Mouse (Mus musculus) liver, embryonic 14.5 days (tissue): ENCODE results near the gene Sst. TPM values are rescaled to one million over a fixed set of nuclear protein-coding genes. Genes with fewer than 3 reads are reported as not detected.

Experiments used
- ATAC-seq: fragments of 200-750 bp; cut with Nextera tagmentation; 2 replicates; pipeline ENCODE4 v1.8.0; 2017; ENCODE audit warnings: moderate number of reproducible peaks, mild to moderate bottlenecking, moderate library complexity; ENCODE audit not compliant: insufficient read depth
- DNase-seq, 3 experiments: peaks; one replicate each; pipeline ENCODE4 v3.0.0-alpha.2; 2012 to 2013; ENCODE audit warnings: low read depth in 3 of 3, low spot score in 3 of 3
- H3K27ac ChIP-seq: fragments of 300-500 bp; sonication (generic); 2 replicates; pipeline ENCODE4 v1.5.1; 2014; ENCODE audit warnings: moderate library complexity, mild to moderate bottlenecking, control low read depth, inconsistent platforms
- H3K27me3 ChIP-seq: fragments of 300-500 bp; sonication (generic); 2 replicates; pipeline ENCODE4 v1.6.1; 2014; ENCODE audit warnings: mild to moderate bottlenecking, low read length, moderate library complexity; ENCODE audit not compliant: control insufficient read depth, insufficient read depth
- H3K36me3 ChIP-seq: fragments of 300-500 bp; sonication (generic); replicated peaks from 2 replicates; pipeline ENCODE4 v1.6.1; 2014; ENCODE audit warnings: low read depth; ENCODE audit not compliant: control insufficient read depth, insufficient read depth
- H3K4me1 ChIP-seq, 2 experiments: fragments of 200-500 bp in 1 of 2; fragments of 300-500 bp in 1 of 2; sonication (generic) in 1 of 2; replicated peaks; 2 replicates each; pipeline ENCODE4 v1.6.1; 2012 to 2014; ENCODE audit warnings: antibody characterized with exemption in 1 of 2, inconsistent platforms in 1 of 2, low read length in 1 of 2; ENCODE audit not compliant: control insufficient read depth in 2 of 2, insufficient read depth in 2 of 2
- H3K4me2 ChIP-seq: fragments of 300-500 bp; sonication (generic); 2 replicates; pipeline ENCODE4 v1.6.1; 2014; ENCODE audit warnings: low read depth, mild to moderate bottlenecking, control low read depth, moderate library complexity
- H3K4me3 ChIP-seq, 2 experiments: fragments of 200-500 bp in 1 of 2; fragments of 300-500 bp in 1 of 2; sonication (generic) in 1 of 2; 2 replicates each; pipeline ENCODE4 v1.5.1; 2012 to 2014; ENCODE audit warnings: low read depth in 2 of 2, low read length in 2 of 2, mild to moderate bottlenecking in 2 of 2, control low read depth in 1 of 2, inconsistent platforms in 1 of 2, moderate library complexity in 1 of 2; ENCODE audit not compliant: insufficient read depth in 1 of 2
- H3K9ac ChIP-seq: fragments of 300-500 bp; sonication (generic); replicated peaks from 2 replicates; pipeline ENCODE4 v1.6.1; 2014; ENCODE audit warnings: mild to moderate bottlenecking, control low read depth, moderate library complexity
- H3K9me3 ChIP-seq: fragments of 300-500 bp; sonication (generic); 2 replicates; pipeline ENCODE4 v1.6.1; 2016; ENCODE audit warnings: low read length, mixed read lengths; ENCODE audit not compliant: control insufficient read depth
- CTCF ChIP-seq: IDR thresholded peaks from 2 replicates; pipeline ENCODE4 v1.5.1; 2016; ENCODE audit warnings: antibody characterized with exemption, low read depth, control low read depth
- EP300 ChIP-seq: IDR thresholded peaks from 2 replicates; pipeline ENCODE4 v1.6.1; 2016; ENCODE audit warnings: antibody characterized with exemption, low read depth
- WGBS: fragments of 180-500 bp; shearing (Covaris S2); extraction: QIAGEN DNeasy Blood & Tissue Kit; methylation state at CpG from one replicate; pipeline ENCODE4 v1.1.7; 2014; ENCODE audit not compliant: insufficient replicate concordance; 5-methylcytosine and 5-hydroxymethylcytosine counted together
- polyA plus RNA-seq, 2 experiments: library from polyadenylated mRNA; depleted of rRNA in 1 of 2; stranded (reverse) in 1 of 2; unstranded in 1 of 2; fragments of >200 nt; fragmentation: Nextera tagmentation in 1 of 2; extraction: Ambion mirVana in 1 of 2; gene quantifications; 2 replicates each; pipeline versions ENCODE4 v1.2.1 to v1.2.3; 2012 to 2014

Sst gene
- polyA plus RNA-seq (2012; rRNA removed) (0.04 and 0.39 TPM in 2 replicates), polyA plus RNA-seq (2014; fragmentation: Nextera tagmentation; extraction: Ambion mirVana) (not detected in 2 replicates)

GRCm38 (mm10) chr16:23890636-23891035 lies at the start of gene Sst:
Sst (minus strand) TSS chr16:23890958.
- no peaks in the 10 kb centered on the region for H3K4me1 ChIP-seq
- H3K27ac ChIP-seq = no peak within 1 kb of the TSS
- TF ChIP-seq EP300 = no peak
- TF ChIP-seq CTCF = no peak
- ATAC-seq (no peak), DNase-seq (no peak)
- no peak within 1 kb of the TSS for H3K4me2 ChIP-seq
- no peaks in the 10 kb centered on the region for H3K36me3 ChIP-seq
- no peak within 1 kb of the TSS for H3K4me3 ChIP-seq
- H3K9ac ChIP-seq = no peak within 1 kb of the TSS
- WGBS = 7% methylated on average over 26 of the region's 26 CpGs
- peaks cover 4% of the 10 kb centered on the region; the same call in 1 of the 2 replicates for H3K27me3 ChIP-seq
- no peaks in the 10 kb centered on the region for H3K9me3 ChIP-seq

GRCm38 (mm10) chr16:23934397-23934796 lies 43.6 kb upstream of the Sst start:
- 41% methylated on average over 2 of the region's 2 CpGs for WGBS
- Histone ChIP-seq H3K36me3 (no peaks in the 10 kb centered on the region), H3K4me2 (no peak overlapping the region), H3K9ac (no peak overlapping the region), H3K27me3 (no peaks in the 10 kb centered on the region), H3K9me3 (no peaks in the 10 kb centered on the region), H3K4me1 (no peaks in the 10 kb centered on the region), H3K4me3 (no peak overlapping the region), H3K27ac (no peak overlapping the region)
- no peak for TF ChIP-seq EP300
- TF ChIP-seq CTCF = no peak
- ATAC-seq = no peak
- no peak for DNase-seq

GRCm38 (mm10) chr16:23932294-23932693 lies 41.5 kb upstream of the Sst start, which contains the start of gene Rtp2:
Rtp2 (minus strand) TSS chr16:23932394.
- Histone ChIP-seq H3K27ac (no peak within 1 kb of the TSS), H3K27me3 (no peaks in the 10 kb centered on the region), H3K9ac (no peak within 1 kb of the TSS), H3K9me3 (no peaks in the 10 kb centered on the region), H3K36me3 (no peaks in the 10 kb centered on the region), H3K4me2 (no peak within 1 kb of the TSS), H3K4me1 (no peaks in the 10 kb centered on the region), H3K4me3 (no peak within 1 kb of the TSS)
- WGBS = 65% methylated on average over 11 of the region's 11 CpGs
- DNase-seq (no peak), ATAC-seq (no peak)
- TF ChIP-seq CTCF (no peak), EP300 (no peak)

- WGBS = 66% methylated on average over 18 of the region's 18 CpGs
- no peak overlapping the region for H3K27ac ChIP-seq
- no peaks in the 10 kb centered on the region for H3K4me1 ChIP-seq
- no peaks in the 10 kb centered on the region for H3K9me3 ChIP-seq
- no peak overlapping the region for H3K4me3 ChIP-seq
- H3K9ac ChIP-seq = no peak overlapping the region
- ATAC-seq (no peak), DNase-seq (no peak)
- H3K36me3 ChIP-seq = no peaks in the 10 kb centered on the region
- H3K4me2 ChIP-seq = no peak overlapping the region
- TF ChIP-seq EP300 = no peak
- no peak for TF ChIP-seq CTCF
- H3K27me3 ChIP-seq = no peaks in the 10 kb centered on the region
These were observed 40.5 kb upstream of the Sst start for GRCm38 (mm10) chr16:23931275-23931674.

GRCm38 (mm10) chr16:23930426-23931073 lies 39.8 kb upstream of the Sst start:
- TF ChIP-seq EP300 = no peak
- Histone ChIP-seq H3K4me1 (no peaks in the 10 kb centered on the region), H3K9ac (no peak overlapping the region), H3K27me3 (no peaks in the 10 kb centered on the region), H3K27ac (no peak overlapping the region), H3K9me3 (no peaks in the 10 kb centered on the region), H3K4me2 (no peak overlapping the region), H3K4me3 (no peak overlapping the region), H3K36me3 (no peaks in the 10 kb centered on the region)
- 39% methylated on average over 3 of the region's 3 CpGs for WGBS
- no peak for ATAC-seq
- DNase-seq = no peak
